Comparison of ENCODE assay signal across 15 mouse cellular contexts in the genomic region with DNA sequence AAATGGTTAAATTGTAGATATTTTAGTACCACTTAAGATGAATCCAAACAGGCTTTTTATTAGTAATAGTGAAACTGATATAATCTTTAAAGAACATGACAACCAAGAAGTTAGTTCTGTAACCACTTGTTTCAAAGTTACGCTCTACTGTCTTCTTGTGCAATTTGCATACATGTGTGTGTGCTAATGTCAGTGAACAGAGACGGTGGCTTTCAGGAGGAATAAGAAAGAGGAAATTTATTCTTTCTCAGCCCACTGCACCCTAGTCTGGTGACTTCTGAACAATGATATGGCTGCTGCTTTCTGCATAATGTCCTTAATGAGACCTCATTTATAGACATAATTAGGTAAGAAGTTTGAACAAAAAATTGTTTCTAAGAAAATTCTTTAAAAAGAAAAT.
"Had no signal": no experiment of that assay in that cellular context is flagged by ENCODE, and none has a peak within 500 bp of the region (broad histone marks: within the 10 kb centered on the region; RNA-seq: fewer than 3 reads in every experiment).

No protein-coding gene starts in this region.

- H3K4me2 ChIP-seq: limb, embryonic 15.5 days; liver, embryonic 12.5 days; lung, embryonic 14.5 days; midbrain, embryonic 12.5 days; neural tube, embryonic 15.5 days had no signal

- H3K27me3 ChIP-seq: limb, embryonic 15.5 days; liver, embryonic 12.5 days; midbrain, embryonic 12.5 days; neural tube, embryonic 15.5 days had no signal

- H3K4me3 ChIP-seq: limb, embryonic 15.5 days; liver, embryonic 12.5 days; midbrain, embryonic 12.5 days; myocyte; neural tube, embryonic 15.5 days had no signal

- H3K9ac ChIP-seq: limb, embryonic 15.5 days; liver, embryonic 12.5 days; lung, embryonic 14.5 days; midbrain, embryonic 12.5 days; neural tube, embryonic 15.5 days had no signal

- H3K9me3 ChIP-seq: limb, embryonic 15.5 days; liver, embryonic 12.5 days; midbrain, embryonic 12.5 days; neural tube, embryonic 15.5 days had no signal

- ATAC-seq: intestine, postnatal 0 days; liver, embryonic 12.5 days had no signal

- H3K4me1 ChIP-seq: limb, embryonic 15.5 days; liver, embryonic 12.5 days; midbrain, embryonic 12.5 days; neural tube, embryonic 15.5 days had no signal

- DNase-seq: kidney, adult 9 months; kidney, postnatal 36 days; layer of hippocampus, adult 9-11 months; layer of hippocampus, postnatal 36 days; lung, embryonic 14.5 days; lung, postnatal 14 days; thymus, adult 2 months; thymus, postnatal 25 days had no signal

- H3K36me3 ChIP-seq: liver, embryonic 12.5 days; midbrain, embryonic 12.5 days; neural tube, embryonic 15.5 days had no signal

- H3K27ac ChIP-seq: kidney, postnatal 0 days; limb, embryonic 15.5 days; liver, embryonic 12.5 days; midbrain, embryonic 12.5 days; neural tube, embryonic 15.5 days had no signal
